Mouse (Mus musculus): ENCODE measurements around the gene Mmp11. TPM values are rescaled to one million over a fixed set of nuclear protein-coding genes. Genes with fewer than 3 reads are reported as not detected.

Gene Mmp11
- polyA plus RNA-seq, 1 experiment, result 7.5 TPM

DNA sequence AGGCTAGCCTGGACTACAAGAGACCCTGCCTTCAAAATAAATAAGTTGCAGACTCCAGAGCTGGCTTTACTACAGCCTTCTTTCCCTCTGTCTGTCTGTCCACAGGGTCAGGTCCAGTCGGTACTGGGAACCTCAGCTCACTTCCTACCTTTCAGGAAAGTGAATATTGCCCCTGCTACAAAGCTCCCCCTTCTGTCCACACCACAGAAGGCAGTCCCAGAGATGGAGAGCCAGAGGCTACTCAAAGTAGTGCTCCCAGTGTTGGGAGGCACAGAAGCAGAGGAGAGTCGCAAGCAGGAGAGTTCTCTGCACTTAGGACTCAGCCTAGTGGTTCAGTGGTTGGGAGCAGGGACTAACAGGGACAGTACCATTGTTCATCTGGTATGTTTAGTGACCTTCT lies 12.0 kb downstream of the Mmp11 start:
- H3K27me3 ChIP-seq (ENCODE audit: control insufficient read depth, insufficient read depth, low read length), result no peaks in the 10 kb centered on the region
- TF ChIP-seq CTCF (IDR thresholded peaks at IDR 0.05; ENCODE audit: extremely low read depth, insufficient read length, insufficient replicate concordance, low read depth, low read length) (peak; percentile 11; the same call in 1 of the 2 replicates), POLR2A (IDR thresholded peaks at IDR 0.05; ENCODE audit: low read depth, low read length) (no peak)
- WGBS, result 61% methylated on average over 2 of the region's 2 CpGs
- H3K36me3 ChIP-seq (ENCODE audit: control insufficient read depth, insufficient read depth, low read length), result no peaks in the 10 kb centered on the region
- H3K27ac ChIP-seq (ENCODE audit: insufficient read depth, low read depth, low read length), result no peak overlapping the region
- no peak overlapping the region for H3K4me3 ChIP-seq (ENCODE audit: low read depth, low read length)
- peaks cover 3% of the 10 kb centered on the region; the same call in 1 of the 2 replicates for H3K4me1 ChIP-seq (ENCODE audit: control insufficient read depth, insufficient read depth, insufficient read length, low read length)

- Histone ChIP-seq H3K27ac (ENCODE audit: insufficient read depth, low read depth, low read length) (peak overlapping the region; percentile 59), H3K4me3 (ENCODE audit: low read depth, low read length) (peak overlapping the region; percentile 84), H3K4me1 (ENCODE audit: control insufficient read depth, insufficient read depth, insufficient read length, low read length) (peaks cover 6% of the 10 kb centered on the region; the same call in 1 of the 2 replicates), H3K27me3 (ENCODE audit: control insufficient read depth, insufficient read depth, low read length) (no peaks in the 10 kb centered on the region), H3K36me3 (ENCODE audit: control insufficient read depth, insufficient read depth, low read length) (peaks cover 2% of the 10 kb centered on the region; the same call in 1 of the 2 replicates)
- no peak for TF ChIP-seq POLR2A (IDR thresholded peaks at IDR 0.05; ENCODE audit: low read depth, low read length)
- TF ChIP-seq CTCF (IDR thresholded peaks at IDR 0.05; ENCODE audit: extremely low read depth, insufficient read length, insufficient replicate concordance, low read depth, low read length), result no peak
- 5% methylated on average over 22 of the region's 22 CpGs for WGBS
Measured at GRCm38 (mm10) chr10:75921726-75922560, 14.4 kb downstream of the Mmp11 start.

DNA sequence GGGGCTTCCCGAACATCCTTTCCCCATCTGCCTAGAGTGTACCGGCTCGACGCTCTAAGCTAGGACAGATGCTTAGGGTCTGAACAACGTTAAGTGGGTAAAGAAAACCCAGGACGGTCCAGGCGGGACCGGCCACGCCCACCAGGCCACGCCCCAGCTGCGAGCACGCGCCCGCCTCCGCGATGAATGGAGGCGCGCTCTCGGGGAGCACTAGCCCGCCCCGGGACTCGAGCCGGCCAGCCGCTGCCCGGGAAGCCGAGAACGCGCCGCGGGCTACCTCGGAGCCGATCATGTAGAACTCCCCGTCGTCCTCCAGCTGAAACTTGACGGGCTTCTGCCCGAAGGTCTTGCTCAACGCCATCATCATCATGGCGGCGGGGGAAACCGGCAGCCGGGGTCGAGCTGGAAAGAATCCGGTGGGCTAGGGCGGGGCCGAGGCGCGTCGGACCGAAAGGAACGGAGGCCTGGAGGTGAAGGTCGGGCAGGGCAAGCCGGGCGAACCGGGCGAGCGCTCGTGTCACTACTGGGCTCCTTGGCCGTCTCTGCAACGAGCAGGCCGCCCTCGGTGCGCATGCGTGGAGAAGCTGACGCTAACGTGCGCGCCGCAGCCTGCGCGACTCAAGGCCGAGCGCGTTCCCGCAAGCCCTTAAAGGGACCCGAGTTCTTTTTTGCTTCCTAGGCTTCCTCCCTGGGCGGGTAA lies 15.1 kb downstream of the Mmp11 start, which contains the start of gene Smarcb1:
TSS of gene Smarcb1 (minus strand) at position 592 of the 700 bp plus-strand sequence.
- WGBS, result under 1% methylated on average over 76 of the region's 76 CpGs
- H3K27me3 ChIP-seq (ENCODE audit: control insufficient read depth, insufficient read depth, low read length), result no peaks in the 10 kb centered on the region
- TF ChIP-seq CTCF (IDR thresholded peaks at IDR 0.05; ENCODE audit: extremely low read depth, insufficient read length, insufficient replicate concordance, low read depth, low read length), result no peak
- TF ChIP-seq POLR2A (IDR thresholded peaks at IDR 0.05; ENCODE audit: low read depth, low read length), result peak; percentile 52; the same call in 1 of the 2 replicates
- peaks cover 5% of the 10 kb centered on the region for H3K36me3 ChIP-seq (ENCODE audit: control insufficient read depth, insufficient read depth, low read length)
- H3K27ac ChIP-seq (ENCODE audit: insufficient read depth, low read depth, low read length), result peak within 1 kb of the TSS; percentile 77
- peak within 1 kb of the TSS; percentile 84 for H3K4me3 ChIP-seq (ENCODE audit: low read depth, low read length)
- H3K4me1 ChIP-seq (ENCODE audit: control insufficient read depth, insufficient read depth, insufficient read length, low read length), result peaks cover 6% of the 10 kb centered on the region; the same call in 1 of the 2 replicates

DNA sequence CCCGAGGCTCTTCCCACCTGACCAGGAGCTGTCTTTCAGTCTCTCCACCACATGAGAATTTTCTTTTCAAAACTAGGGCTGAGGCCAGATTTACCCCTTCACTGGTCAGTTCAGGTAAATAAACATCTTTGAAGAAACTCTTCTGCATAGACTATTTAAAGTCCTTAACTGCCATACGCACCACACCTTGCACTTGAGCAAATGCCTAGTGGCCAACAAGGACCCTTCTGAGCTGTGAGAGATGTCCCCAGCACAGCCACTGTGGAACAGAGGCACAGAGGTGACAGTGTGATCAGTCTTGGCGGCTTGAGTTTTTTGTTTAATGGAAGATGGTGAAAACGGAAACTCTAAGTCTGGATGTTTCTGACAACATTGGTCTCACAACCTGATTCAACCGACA lies 17.3 kb downstream of the Mmp11 start:
- Histone ChIP-seq H3K27me3 (ENCODE audit: control insufficient read depth, insufficient read depth, low read length) (no peaks in the 10 kb centered on the region), H3K4me1 (ENCODE audit: control insufficient read depth, insufficient read depth, insufficient read length, low read length) (peaks cover 6% of the 10 kb centered on the region; the same call in 1 of the 2 replicates), H3K27ac (ENCODE audit: insufficient read depth, low read depth, low read length) (no peak overlapping the region), H3K36me3 (ENCODE audit: control insufficient read depth, insufficient read depth, low read length) (peaks cover 17% of the 10 kb centered on the region), H3K4me3 (ENCODE audit: low read depth, low read length) (no peak overlapping the region)
- WGBS, result 80% methylated on average over 5 of the region's 5 CpGs
- no peak for TF ChIP-seq POLR2A (IDR thresholded peaks at IDR 0.05; ENCODE audit: low read depth, low read length)
- no peak for TF ChIP-seq CTCF (IDR thresholded peaks at IDR 0.05; ENCODE audit: extremely low read depth, insufficient read length, insufficient replicate concordance, low read depth, low read length)

DNA sequence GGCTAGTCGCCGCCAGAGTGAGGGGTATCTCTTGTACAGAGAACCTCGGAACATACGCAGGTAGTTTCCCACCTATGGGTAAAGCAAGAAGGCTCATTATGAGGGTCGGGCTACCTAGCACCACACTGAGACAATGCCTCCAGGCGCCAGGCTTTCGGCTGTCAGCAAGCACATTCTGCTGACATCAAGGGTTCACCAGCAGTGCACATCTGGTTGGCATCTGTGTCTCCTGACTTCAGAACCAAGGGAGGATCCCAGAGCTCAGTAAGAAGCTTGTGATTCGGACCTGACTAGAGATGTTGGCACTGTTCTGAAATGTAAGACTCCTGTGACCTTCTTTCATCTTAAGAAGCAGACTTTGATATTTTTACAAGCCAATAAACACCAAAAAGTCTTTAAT lies 19.5 kb downstream of the Mmp11 start:
- Histone ChIP-seq H3K36me3 (ENCODE audit: control insufficient read depth, insufficient read depth, low read length) (peaks cover 26% of the 10 kb centered on the region), H3K27me3 (ENCODE audit: control insufficient read depth, insufficient read depth, low read length) (no peaks in the 10 kb centered on the region), H3K4me3 (ENCODE audit: low read depth, low read length) (no peak overlapping the region), H3K27ac (ENCODE audit: insufficient read depth, low read depth, low read length) (no peak overlapping the region), H3K4me1 (ENCODE audit: control insufficient read depth, insufficient read depth, insufficient read length, low read length) (peaks cover 4% of the 10 kb centered on the region; the same call in 1 of the 2 replicates)
- WGBS, result 88% methylated on average over 8 of the region's 8 CpGs
- TF ChIP-seq POLR2A (IDR thresholded peaks at IDR 0.05; ENCODE audit: low read depth, low read length), result no peak
- no peak for TF ChIP-seq CTCF (IDR thresholded peaks at IDR 0.05; ENCODE audit: extremely low read depth, insufficient read length, insufficient replicate concordance, low read depth, low read length)

DNA sequence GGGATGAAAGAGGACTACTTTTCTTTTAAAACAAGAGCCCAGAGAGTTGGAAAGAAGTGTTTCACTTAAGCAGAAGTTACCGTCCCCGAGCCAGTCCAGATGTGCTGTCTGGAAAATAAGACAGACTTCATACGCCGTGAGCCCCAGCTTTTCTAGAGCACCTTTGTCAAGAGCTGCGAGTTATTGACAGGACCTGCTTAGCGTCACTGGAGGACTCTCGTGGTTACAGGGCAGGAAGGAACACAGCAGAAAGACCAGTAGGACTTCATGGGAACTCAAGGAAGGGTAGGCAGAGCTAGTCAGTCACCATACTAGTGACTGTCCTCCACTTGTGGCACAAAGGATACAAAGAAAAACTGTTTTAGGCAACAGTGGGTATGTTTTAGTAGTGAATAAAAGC lies 20.7 kb downstream of the Mmp11 start:
- TF ChIP-seq CTCF (IDR thresholded peaks at IDR 0.05; ENCODE audit: extremely low read depth, insufficient read length, insufficient replicate concordance, low read depth, low read length) (no peak), POLR2A (IDR thresholded peaks at IDR 0.05; ENCODE audit: low read depth, low read length) (no peak)
- 82% methylated on average over 7 of the region's 7 CpGs for WGBS
- H3K36me3 ChIP-seq (ENCODE audit: control insufficient read depth, insufficient read depth, low read length), result peaks cover 38% of the 10 kb centered on the region
- peaks cover 2% of the 10 kb centered on the region; the same call in 1 of the 2 replicates for H3K4me1 ChIP-seq (ENCODE audit: control insufficient read depth, insufficient read depth, insufficient read length, low read length)
- H3K27me3 ChIP-seq (ENCODE audit: control insufficient read depth, insufficient read depth, low read length), result no peaks in the 10 kb centered on the region
- H3K27ac ChIP-seq (ENCODE audit: insufficient read depth, low read depth, low read length), result 0 out of 2 replicates have a peak overlapping the region, but pooled peaks have one; percentile 15
- no peak overlapping the region for H3K4me3 ChIP-seq (ENCODE audit: low read depth, low read length)

Data from small intestine, adult 2 months (tissue).